Mouse (Mus musculus): ENCODE data around the gene Mfap5. TPM values are rescaled to one million over a fixed set of nuclear protein-coding genes. Genes with fewer than 3 reads are reported as not detected.

The Mfap5 gene
- total and polyA plus RNA-seq, 3 experiments, result 0.15 to 0.42 (median 0.16) TPM

DNA sequence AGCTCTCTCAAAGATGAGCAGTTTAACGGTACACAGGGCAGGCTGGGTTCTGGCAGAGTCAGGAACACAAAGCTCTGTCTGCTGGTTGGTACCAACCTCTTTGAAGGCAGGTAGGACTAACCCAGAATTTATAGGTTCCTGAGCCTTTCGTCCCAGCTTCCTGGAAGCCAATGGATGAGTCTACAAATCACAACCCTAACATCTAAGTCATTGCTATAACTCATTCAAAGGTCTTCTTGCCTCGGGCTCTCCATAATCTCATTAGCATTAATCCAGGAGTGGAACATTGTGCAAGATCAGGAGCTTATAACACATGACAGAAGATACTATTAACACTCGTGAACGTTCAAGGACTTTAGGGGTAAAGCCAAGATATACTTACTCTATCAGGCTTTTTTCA is 7.0 kb upstream of the Mfap5 start, which contains the start of gene Rimklb:
Gene Rimklb, minus strand, starts transcription at position 101 of the 400 bp plus-strand sequence.
- no peak within 1 kb of the TSS for H3K4me3 ChIP-seq (replicated peaks in 1 of 3; ENCODE audit: low read depth in 2 of 3, low read length in 2 of 3, poor library complexity in 1 of 3)
- dilution Hi-C loops (cut with MboI; ENCODE audit: extremely low pct_ligation_motif_present, extremely low pct_unique_long_range_greater_than_20kb, low sequenced_read_pairs) (no loop called here), in situ Hi-C loops (cut with MboI; ENCODE audit: low pct_ligation_motif_present, low pct_unique_long_range_greater_than_20kb, low sequenced_read_pairs) (loop anchor here (5.0 kb wide), 1 partner anchor 64 kb away; no protein-coding TSS in a partner anchor)
- no peaks in the 10 kb centered on the region for H3K9me3 ChIP-seq (replicated peaks; ENCODE audit: low read length)
- TF ChIP-seq ETS1 (conservative IDR thresholded peaks at IDR 0.05; ENCODE audit: low read depth, low read length), result no peak
- no peak for TF ChIP-seq ZMIZ1 (IDR thresholded peaks at IDR 0.05; ENCODE audit: low read depth, low read length)
- no peak for TF ChIP-seq MEF2A (IDR thresholded peaks at IDR 0.05; ENCODE audit: borderline replicate concordance, low read depth, low read length)
- TF ChIP-seq MAX (IDR thresholded peaks at IDR 0.05; ENCODE audit: low read length), result no peak
- TF ChIP-seq USF1 (IDR thresholded peaks at IDR 0.05; ENCODE audit: low read depth, low read length), result no peak
- no peaks in the 10 kb centered on the region for H3K79me2 ChIP-seq (replicated peaks; ENCODE audit: control insufficient read depth, extremely low read depth, insufficient read depth, poor library complexity, severe bottlenecking)
- no peaks in the 10 kb centered on the region for H3K36me3 ChIP-seq (replicated peaks in 1 of 2; ENCODE audit: control insufficient read depth in 1 of 2, insufficient read depth in 1 of 2, low read length in 1 of 2)
- peaks cover 20% of the 10 kb centered on the region for H3K27me3 ChIP-seq (replicated peaks)
- no peak for DNase-seq (ENCODE audit: extremely low read depth)
- no peak within 1 kb of the TSS for H3K9ac ChIP-seq (ENCODE audit: insufficient read depth, low read depth)
- no peaks in the 10 kb centered on the region for H3K4me1 ChIP-seq (ENCODE audit: control insufficient read depth in 1 of 2, insufficient read depth in 2 of 2)
- H3K27ac ChIP-seq (ENCODE audit: insufficient read depth, low read depth), result no peak within 1 kb of the TSS
- no peak within 1 kb of the TSS for H3K4me2 ChIP-seq (ENCODE audit: insufficient read depth, low read depth, poor library complexity, severe bottlenecking)

DNA sequence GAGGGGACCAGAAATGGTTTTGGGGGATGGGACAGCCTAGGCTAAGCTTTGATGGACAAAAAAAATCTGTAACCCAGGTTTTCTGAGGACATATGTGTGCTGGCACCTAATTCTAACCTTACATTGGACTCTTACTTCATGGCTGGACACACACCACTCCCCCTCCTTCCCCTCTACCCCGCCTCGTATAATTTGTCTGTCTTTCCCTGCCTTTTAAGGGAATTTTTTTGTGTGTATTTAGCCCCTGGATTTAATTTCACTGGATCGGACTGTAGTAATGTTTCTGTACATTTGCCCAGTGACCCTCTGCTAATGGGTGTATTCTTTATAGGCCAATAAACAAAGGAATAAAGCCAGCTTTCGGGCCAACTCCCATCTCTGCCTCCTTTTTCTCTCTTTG is 604 bp upstream of the Mfap5 start:
- dilution Hi-C loops (cut with MboI; ENCODE audit: extremely low pct_ligation_motif_present, extremely low pct_unique_long_range_greater_than_20kb, low sequenced_read_pairs), result no loop called here
- no peak for DNase-seq (ENCODE audit: extremely low read depth)
- Histone ChIP-seq H3K27me3 (replicated peaks) (peaks cover 3% of the 10 kb centered on the region), H3K4me3 (replicated peaks in 1 of 3; ENCODE audit: low read depth in 2 of 3, low read length in 2 of 3, poor library complexity in 1 of 3) (no peak overlapping the region), H3K79me2 (replicated peaks; ENCODE audit: control insufficient read depth, extremely low read depth, insufficient read depth, poor library complexity, severe bottlenecking) (no peaks in the 10 kb centered on the region), H3K27ac (ENCODE audit: insufficient read depth, low read depth) (no peak overlapping the region), H3K9ac (ENCODE audit: insufficient read depth, low read depth) (no peak overlapping the region), H3K9me3 (replicated peaks; ENCODE audit: low read length) (no peaks in the 10 kb centered on the region), H3K4me1 (ENCODE audit: control insufficient read depth in 1 of 2, insufficient read depth in 2 of 2) (peaks cover 0 to 7% of the 10 kb centered on the region in 2 experiments; a peak in 2 of 4 replicates), H3K36me3 (replicated peaks in 1 of 2; ENCODE audit: control insufficient read depth in 1 of 2, insufficient read depth in 1 of 2, low read length in 1 of 2) (no peaks in the 10 kb centered on the region), H3K4me2 (ENCODE audit: insufficient read depth, low read depth, poor library complexity, severe bottlenecking) (no peak overlapping the region)
- TF ChIP-seq HCFC1 (IDR thresholded peaks at IDR 0.05; ENCODE audit: low read depth, low read length) (no peak), SMC3 (IDR thresholded peaks at IDR 0.05; ENCODE audit: low read depth, low read length) (no peak), IRF4 (IDR thresholded peaks at IDR 0.05; ENCODE audit: low read depth, low read length) (no peak), NRF1 (IDR thresholded peaks at IDR 0.05; ENCODE audit: low read depth, low read length) (no peak), JUND (conservative IDR thresholded peaks at IDR 0.05; ENCODE audit: low read depth, low read length) (no peak), RCOR1 (conservative IDR thresholded peaks at IDR 0.05; ENCODE audit: low read depth, low read length) (no peak), MXI1 (IDR thresholded peaks at IDR 0.05; ENCODE audit: low read depth, low read length) (no peak), POLR2AphosphoS2 (IDR thresholded peaks at IDR 0.05; ENCODE audit: low read depth, low read length) (no peak), TBP (conservative IDR thresholded peaks at IDR 0.05; ENCODE audit: low read depth, low read length) (no peak), RAD21 (IDR thresholded peaks at IDR 0.05; ENCODE audit: low read depth, low read length) (no peak), PAX5 (IDR thresholded peaks at IDR 0.05; ENCODE audit: low read length) (no peak), CHD1 (IDR thresholded peaks at IDR 0.05; ENCODE audit: low read depth, low read length) (no peak), CHD2 (IDR thresholded peaks at IDR 0.05; ENCODE audit: low read length) (no peak), E2F4 (IDR thresholded peaks at IDR 0.05; ENCODE audit: insufficient replicate concordance, low read depth, low read length) (no peak)
- in situ Hi-C loops (cut with MboI; ENCODE audit: low pct_ligation_motif_present, low pct_unique_long_range_greater_than_20kb, low sequenced_read_pairs), result no loop called here
